Mouse (Mus musculus): ENCODE results near the gene Mpdz.

Mpdz gene

GRCm38 (mm10) chr4:81423556-81423955 is 19.1 kb downstream of the Mpdz start:
- Histone ChIP-seq H3K27me3 (ENCODE audit: insufficient read depth, low read length) (no peaks in the 10 kb centered on the region), H3K4me1 (replicated peaks; ENCODE audit: low read depth, low read length) (no peaks in the 10 kb centered on the region), H3K9me3 (ENCODE audit: low read length) (no peaks in the 10 kb centered on the region), H3K36me3 (ENCODE audit: insufficient read depth, low read length) (no peaks in the 10 kb centered on the region), H3K4me3 (replicated peaks; ENCODE audit: low read length) (no peak overlapping the region)
- TF ChIP-seq CTCF (conservative IDR thresholded peaks at IDR 0.05; ENCODE audit: low read length), result no peak
- TF ChIP-seq NANOG (IDR thresholded peaks at IDR 0.05; ENCODE audit: borderline replicate concordance, low read length), result no peak
- TF ChIP-seq POU5F1 (IDR thresholded peaks at IDR 0.05; ENCODE audit: borderline replicate concordance, low read length), result no peak

GRCm38 (mm10) chr4:81421621-81422020 is 21.0 kb downstream of the Mpdz start:
- Histone ChIP-seq H3K9me3 (ENCODE audit: low read length) (no peaks in the 10 kb centered on the region), H3K4me3 (replicated peaks; ENCODE audit: low read length) (no peak overlapping the region), H3K27me3 (ENCODE audit: insufficient read depth, low read length) (no peaks in the 10 kb centered on the region), H3K36me3 (ENCODE audit: insufficient read depth, low read length) (no peaks in the 10 kb centered on the region), H3K4me1 (replicated peaks; ENCODE audit: low read depth, low read length) (no peaks in the 10 kb centered on the region)
- no peak for TF ChIP-seq NANOG (IDR thresholded peaks at IDR 0.05; ENCODE audit: borderline replicate concordance, low read length)

- Histone ChIP-seq H3K4me1 (replicated peaks; ENCODE audit: low read depth, low read length) (no peaks in the 10 kb centered on the region), H3K4me3 (replicated peaks; ENCODE audit: low read length) (no peak overlapping the region), H3K36me3 (ENCODE audit: insufficient read depth, low read length) (no peaks in the 10 kb centered on the region), H3K9me3 (ENCODE audit: low read length) (no peaks in the 10 kb centered on the region), H3K27me3 (ENCODE audit: insufficient read depth, low read length) (no peaks in the 10 kb centered on the region)
- TF ChIP-seq CTCF (conservative IDR thresholded peaks at IDR 0.05; ENCODE audit: low read length) (no peak), POU5F1 (IDR thresholded peaks at IDR 0.05; ENCODE audit: borderline replicate concordance, low read length) (no peak), NANOG (IDR thresholded peaks at IDR 0.05; ENCODE audit: borderline replicate concordance, low read length) (no peak)
Observed at GRCm38 (mm10) chr4:81415324-81416026, 27.1 kb downstream of the Mpdz start.

GRCm38 (mm10) chr4:81414684-81415323 is 27.8 kb downstream of the Mpdz start:
- TF ChIP-seq POU5F1 (IDR thresholded peaks at IDR 0.05; ENCODE audit: borderline replicate concordance, low read length) (no peak), NANOG (IDR thresholded peaks at IDR 0.05; ENCODE audit: borderline replicate concordance, low read length) (no peak), CTCF (conservative IDR thresholded peaks at IDR 0.05; ENCODE audit: low read length) (no peak)
- H3K4me3 ChIP-seq (replicated peaks; ENCODE audit: low read length), result no peak overlapping the region
- H3K4me1 ChIP-seq (replicated peaks; ENCODE audit: low read depth, low read length), result no peaks in the 10 kb centered on the region
- H3K27me3 ChIP-seq (ENCODE audit: insufficient read depth, low read length), result no peaks in the 10 kb centered on the region
- H3K9me3 ChIP-seq (ENCODE audit: low read length), result no peaks in the 10 kb centered on the region
- no peaks in the 10 kb centered on the region for H3K36me3 ChIP-seq (ENCODE audit: insufficient read depth, low read length)

- H3K4me3 ChIP-seq (replicated peaks; ENCODE audit: low read length), result no peak overlapping the region
- H3K36me3 ChIP-seq (ENCODE audit: insufficient read depth, low read length), result no peaks in the 10 kb centered on the region
- H3K9me3 ChIP-seq (ENCODE audit: low read length), result no peaks in the 10 kb centered on the region
- H3K27me3 ChIP-seq (ENCODE audit: insufficient read depth, low read length), result no peaks in the 10 kb centered on the region
- no peaks in the 10 kb centered on the region for H3K4me1 ChIP-seq (replicated peaks; ENCODE audit: low read depth, low read length)
- TF ChIP-seq POU5F1 (IDR thresholded peaks at IDR 0.05; ENCODE audit: borderline replicate concordance, low read length), result no peak
- no peak for TF ChIP-seq CTCF (conservative IDR thresholded peaks at IDR 0.05; ENCODE audit: low read length)
- TF ChIP-seq NANOG (IDR thresholded peaks at IDR 0.05; ENCODE audit: borderline replicate concordance, low read length), result no peak
Observed at GRCm38 (mm10) chr4:81396883-81397282, 45.7 kb downstream of the Mpdz start.

- Histone ChIP-seq H3K9me3 (ENCODE audit: low read length) (no peaks in the 10 kb centered on the region), H3K27me3 (ENCODE audit: insufficient read depth, low read length) (no peaks in the 10 kb centered on the region), H3K36me3 (ENCODE audit: insufficient read depth, low read length) (no peaks in the 10 kb centered on the region), H3K4me1 (replicated peaks; ENCODE audit: low read depth, low read length) (no peaks in the 10 kb centered on the region), H3K4me3 (replicated peaks; ENCODE audit: low read length) (no peak overlapping the region)
- TF ChIP-seq NANOG (IDR thresholded peaks at IDR 0.05; ENCODE audit: borderline replicate concordance, low read length) (no peak), POU5F1 (IDR thresholded peaks at IDR 0.05; ENCODE audit: borderline replicate concordance, low read length) (no peak), CTCF (conservative IDR thresholded peaks at IDR 0.05; ENCODE audit: low read length) (no peak)
Observed at GRCm38 (mm10) chr4:81392869-81393268, 49.7 kb downstream of the Mpdz start.

GRCm38 (mm10) chr4:81389263-81389662 is 53.4 kb downstream of the Mpdz start:
- no peaks in the 10 kb centered on the region for H3K9me3 ChIP-seq (ENCODE audit: low read length)
- H3K36me3 ChIP-seq (ENCODE audit: insufficient read depth, low read length), result no peaks in the 10 kb centered on the region
- no peaks in the 10 kb centered on the region for H3K4me1 ChIP-seq (replicated peaks; ENCODE audit: low read depth, low read length)
- TF ChIP-seq CTCF (conservative IDR thresholded peaks at IDR 0.05; ENCODE audit: low read length) (no peak), POU5F1 (IDR thresholded peaks at IDR 0.05; ENCODE audit: borderline replicate concordance, low read length) (no peak), NANOG (IDR thresholded peaks at IDR 0.05; ENCODE audit: borderline replicate concordance, low read length) (no peak)
- H3K4me3 ChIP-seq (replicated peaks; ENCODE audit: low read length), result no peak overlapping the region
- H3K27me3 ChIP-seq (ENCODE audit: insufficient read depth, low read length), result no peaks in the 10 kb centered on the region

- Histone ChIP-seq H3K27me3 (ENCODE audit: insufficient read depth, low read length) (no peaks in the 10 kb centered on the region), H3K9me3 (ENCODE audit: low read length) (no peaks in the 10 kb centered on the region), H3K4me1 (replicated peaks; ENCODE audit: low read depth, low read length) (no peaks in the 10 kb centered on the region), H3K36me3 (ENCODE audit: insufficient read depth, low read length) (no peaks in the 10 kb centered on the region), H3K4me3 (replicated peaks; ENCODE audit: low read length) (no peak overlapping the region)
- no peak for TF ChIP-seq POU5F1 (IDR thresholded peaks at IDR 0.05; ENCODE audit: borderline replicate concordance, low read length)
- no peak for TF ChIP-seq NANOG (IDR thresholded peaks at IDR 0.05; ENCODE audit: borderline replicate concordance, low read length)
- no peak for TF ChIP-seq CTCF (conservative IDR thresholded peaks at IDR 0.05; ENCODE audit: low read length)
Observed at GRCm38 (mm10) chr4:81387644-81388043, 55.0 kb downstream of the Mpdz start.
